ENCODE assay signal across 12 mouse cellular contexts in the genomic region with DNA sequence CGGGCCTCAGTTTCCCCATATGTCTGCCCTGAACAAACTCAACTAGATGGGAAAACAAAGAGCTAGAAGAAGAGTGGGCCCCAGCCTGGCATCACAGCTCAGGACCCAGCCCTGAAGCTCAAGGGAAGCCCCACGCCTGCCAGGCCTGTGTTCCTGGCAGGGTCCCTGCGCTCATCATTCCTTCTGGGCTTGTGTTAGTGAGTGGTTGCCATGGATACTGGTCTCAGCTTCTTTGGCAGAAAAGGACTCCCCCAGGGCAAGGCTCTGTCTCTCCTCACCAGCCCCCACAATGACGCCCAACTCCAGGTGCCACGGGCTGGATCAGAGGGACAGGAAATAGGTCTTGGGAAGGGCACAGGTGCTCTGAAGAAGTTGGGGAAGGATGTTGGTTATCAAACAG. TPM values are rescaled to one million over a fixed set of nuclear protein-coding genes. Genes with fewer than 3 reads are reported as not detected.
DNase-seq lines count a peak whose midpoint lies in the region; ATAC-seq and TF ChIP-seq lines count a peak whose summit lies in the region.
"Had no signal": no experiment of that assay in that cellular context is flagged by ENCODE, and none has a peak within 500 bp of the region (broad histone marks: within the 10 kb centered on the region; RNA-seq: fewer than 3 reads in every experiment).

No protein-coding gene starts in this region.

- H3K9ac ChIP-seq in forebrain, embryonic 16.5 days (replicated peaks; ENCODE audit: low read depth, low read length), result no peak overlapping the region
- H3K9ac ChIP-seq: heart, embryonic 12.5 days; midbrain, embryonic 13.5 days; stomach, embryonic 15.5 days had no signal

- DNase-seq in left cerebral cortex, postnatal 14 days (ENCODE audit: low spot score in 2 of 2), result peak; percentile 50 to 90
- DNase-seq in left cerebral cortex, adult 9 months (ENCODE audit: low spot score in 2 of 2), result no peak
- DNase-seq in brain, embryonic 14.5 days (ENCODE audit: low read depth), result peak; percentile 80
- DNase-seq in right cerebral cortex, adult 18-20 months, result peak; percentile 46
- no peak for DNase-seq in urinary bladder, adult 18-20 months (ENCODE audit: low spot score in 2 of 2)
- DNase-seq in gastrocnemius, postnatal 14 days, result no peak
- DNase-seq: lung, adult 18-20 months had no signal

- peak overlapping the region; percentile 11; the same call in 1 of the 2 replicates for H3K27ac ChIP-seq in forebrain, embryonic 16.5 days (ENCODE audit: low read length)
- H3K27ac ChIP-seq: midbrain, embryonic 13.5 days; stomach, embryonic 15.5 days had no signal

- H3K9me3 ChIP-seq in forebrain, embryonic 16.5 days (ENCODE audit: control insufficient read depth, low read length), result no peaks in the 10 kb centered on the region
- H3K9me3 ChIP-seq: heart, embryonic 12.5 days; midbrain, embryonic 13.5 days; stomach, embryonic 15.5 days had no signal

- H3K4me2 ChIP-seq in forebrain, embryonic 16.5 days (ENCODE audit: low read length), result no peak overlapping the region
- H3K4me2 ChIP-seq: midbrain, embryonic 13.5 days; stomach, embryonic 15.5 days had no signal

- no peaks in the 10 kb centered on the region for H3K27me3 ChIP-seq in forebrain, embryonic 16.5 days (replicated peaks; ENCODE audit: control insufficient read depth, insufficient read depth, low read length)

- ATAC-seq in forebrain, embryonic 16.5 days, result 0 out of 2 replicates have a peak, but pooled peaks have one; percentile 9
- ATAC-seq: midbrain, embryonic 13.5 days had no signal

- no peak for TF ChIP-seq CTCF in brain, embryonic 14.5 days (IDR thresholded peaks at IDR 0.05; ENCODE audit: borderline replicate concordance, extremely low read depth, insufficient read depth, insufficient read length)

- WGBS in forebrain, embryonic 16.5 days, result 29% methylated on average over 5 of the region's 5 CpGs

- peaks cover 29% of the 10 kb centered on the region for H3K4me1 ChIP-seq in forebrain, embryonic 16.5 days (replicated peaks; ENCODE audit: control insufficient read depth, insufficient read depth, low read length)

- intact Hi-C loops in left cerebral cortex, postnatal 14 days (cut with DNase I), result loop anchor here (5.0 kb wide), 1 partner anchor 82 kb away; no protein-coding TSS in a partner anchor
- intact Hi-C loops in gastrocnemius, postnatal 14 days (cut with DNase I; ENCODE audit: low total_unique reads), result loop anchor here (5.0 kb wide), 1 partner anchor 33 kb away; no protein-coding TSS in a partner anchor

- no peaks in the 10 kb centered on the region for H3K36me3 ChIP-seq in forebrain, embryonic 16.5 days (ENCODE audit: control insufficient read depth, insufficient read depth)
- H3K36me3 ChIP-seq: heart, embryonic 12.5 days; midbrain, embryonic 13.5 days; stomach, embryonic 15.5 days had no signal

- no peak overlapping the region for H3K4me3 ChIP-seq in forebrain, embryonic 16.5 days (replicated peaks; ENCODE audit: low read length)
- H3K4me3 ChIP-seq: heart, embryonic 12.5 days; midbrain, embryonic 13.5 days; stomach, embryonic 15.5 days had no signal

- no peak for TF ChIP-seq POLR2A in brain, embryonic 14.5 days (IDR thresholded peaks at IDR 0.05; ENCODE audit: borderline replicate concordance, extremely low read depth, insufficient read depth, insufficient read length, poor library complexity, severe bottlenecking)

RNA-seq across cellular contexts. Expression of gene Spns2, which starts 4.5 kb away (rescaled TPM):
- total RNA-seq in left cerebral cortex, postnatal 14 days (2021), result 10 to 100 TPM; 46.4 to 58.5 TPM
- 46.0 and 49.0 TPM in 2 replicates for polyA plus RNA-seq in brain, embryonic 14.5 days (2012; rRNA removed)
- 6.6 and 9.3 TPM in 2 replicates for polyA plus RNA-seq in forebrain, embryonic 16.5 days (2015; fragmentation: Nextera tagmentation; extraction: Ambion mirVana)
- 10 to 100 TPM; 11.4 to 14.7 TPM for total RNA-seq in gastrocnemius, postnatal 14 days (2021)

RNA-seq across cellular contexts. Expression of gene Mybbp1a, which starts 44.0 kb away (rescaled TPM):
- total RNA-seq in left cerebral cortex, postnatal 14 days (2021), result 10 to 100 TPM; 45.4 to 50.6 TPM
- polyA plus RNA-seq in brain, embryonic 14.5 days (2012; rRNA removed), result 67.9 and 74.7 TPM in 2 replicates
- 94.8 and 98.2 TPM in 2 replicates for polyA plus RNA-seq in forebrain, embryonic 16.5 days (2015; fragmentation: Nextera tagmentation; extraction: Ambion mirVana)
- total RNA-seq in gastrocnemius, postnatal 14 days (2021), result 10 to 100 TPM; 58.7 to 62.8 TPM

RNA-seq across cellular contexts. Expression of gene Ggt6, which starts 49.8 kb away (rescaled TPM):
- not detected for total RNA-seq in left cerebral cortex, postnatal 14 days (2021)
- polyA plus RNA-seq in brain, embryonic 14.5 days (2012; rRNA removed), result 0.12 and 0.35 TPM in 2 replicates
- not detected in 2 replicates for polyA plus RNA-seq in forebrain, embryonic 16.5 days (2015; fragmentation: Nextera tagmentation; extraction: Ambion mirVana)
- under 1 TPM; 0.18 to 0.38 TPM for total RNA-seq in gastrocnemius, postnatal 14 days (2021)
- total RNA-seq: layer of hippocampus, postnatal 14 days had no signal
- polyA plus RNA-seq: heart, embryonic 12.5 days; midbrain, embryonic 13.5 days had no signal

Comparison
In these comparisons a context has a peak if more than half of its experiments do, and no peak if none do; other contexts are left out.
1. DNase-seq: peak in left cerebral cortex, postnatal 14 days (2 of 2), brain, embryonic 14.5 days (single experiment) and right cerebral cortex, adult 18-20 months (single experiment); none in left cerebral cortex, adult 9 months (0 of 2), urinary bladder, adult 18-20 months (0 of 2) and gastrocnemius, postnatal 14 days (single experiment).